Mouse (Mus musculus) right cerebral cortex, adult 18-20 months (tissue): Measurements from ENCODE around the gene Tmx1.

Experiments used
- DNase-seq: peaks from one replicate; pipeline ENCODE4 v3.0.0; 2022; ENCODE audit warnings: mixed read lengths

Tmx1 gene

DNA sequence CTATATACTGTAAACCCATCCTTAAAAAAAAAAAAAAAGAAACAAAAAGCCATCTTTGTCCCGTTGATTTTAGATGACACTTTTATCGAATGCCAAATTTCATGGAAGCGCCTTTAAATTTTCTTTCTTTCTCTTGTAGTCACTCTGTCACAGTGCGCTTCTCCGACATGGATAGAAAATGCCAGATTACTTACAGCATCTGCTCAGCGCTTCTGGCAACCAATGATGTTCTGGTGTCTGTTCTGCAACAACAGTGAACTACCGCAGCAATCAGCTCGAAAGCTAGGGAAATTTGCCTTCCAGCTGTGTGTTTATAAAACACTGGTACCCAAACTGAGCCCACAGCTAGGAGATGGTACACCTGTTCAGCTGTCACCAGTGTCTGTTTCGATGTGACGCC, 39.5 kb downstream of the Tmx1 start:
- DNase-seq, result no peak

GRCm38 (mm10) chr12:70494494-70495281, 41.8 kb downstream of the Tmx1 start:
- no peak for DNase-seq

- no peak for DNase-seq
These were observed 42.5 kb downstream of the Tmx1 start for GRCm38 (mm10) chr12:70495282-70495922.

DNA sequence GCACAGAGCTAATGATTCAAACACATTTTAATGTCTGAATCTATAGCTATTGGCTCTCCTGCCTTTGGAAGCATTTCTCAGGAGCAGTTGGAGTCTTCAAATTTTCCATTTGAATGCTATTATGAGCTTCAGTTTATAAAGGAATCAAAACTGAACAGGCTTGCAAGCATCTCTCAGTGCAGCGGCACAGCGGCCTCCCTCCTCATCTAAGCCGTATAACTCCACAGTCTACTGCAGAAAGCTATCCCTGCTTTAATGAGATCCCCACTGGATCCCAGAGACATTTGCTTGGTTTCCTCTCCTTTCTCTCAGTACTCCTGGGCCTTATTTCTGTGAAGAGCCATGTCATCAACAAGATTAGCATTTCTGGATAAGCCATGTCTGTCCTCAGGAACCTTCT, 45.2 kb downstream of the Tmx1 start:
- no peak for DNase-seq

DNA sequence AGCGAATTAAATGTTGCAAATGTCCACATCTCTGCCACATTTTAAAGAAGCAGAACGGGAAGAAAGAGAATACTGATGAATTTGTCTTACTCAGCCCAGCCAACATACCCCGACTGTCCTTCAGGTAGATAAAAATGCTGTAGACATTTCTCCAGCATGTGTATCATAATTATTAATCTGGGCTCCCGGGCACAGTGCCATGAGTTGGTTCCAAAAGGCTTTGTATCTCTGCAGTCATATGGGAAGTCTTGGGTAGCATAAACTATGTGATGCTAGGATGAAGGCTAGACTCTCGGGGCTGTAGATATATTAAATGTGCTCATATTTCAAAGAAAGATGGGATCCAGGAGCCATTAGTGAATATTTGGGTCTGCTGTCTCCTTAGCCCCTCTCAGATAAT, 53.1 kb downstream of the Tmx1 start:
- no peak for DNase-seq

GRCm38 (mm10) chr12:70512023-70512422, 59.1 kb downstream of the Tmx1 start:
- no peak for DNase-seq

DNA sequence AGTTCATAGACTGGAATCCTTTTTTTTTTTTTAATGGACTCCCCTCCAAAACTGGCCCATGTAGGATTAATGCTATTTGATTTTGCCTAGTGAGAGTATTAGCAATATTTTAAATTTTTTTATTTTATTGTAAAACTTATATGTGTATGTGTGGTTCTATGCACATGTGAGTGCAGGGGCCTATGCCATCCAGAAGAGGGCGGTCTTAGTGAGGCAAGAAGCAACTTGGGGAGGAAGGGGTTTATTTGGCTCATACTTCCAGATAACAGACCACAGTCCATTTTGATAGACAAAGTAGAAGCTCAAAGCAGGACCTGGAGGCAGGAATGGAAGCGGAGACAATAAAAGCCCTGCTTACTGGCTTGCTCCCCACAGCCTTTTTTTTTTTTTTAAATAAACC, 59.5 kb downstream of the Tmx1 start:
- DNase-seq, result no peak
